Mouse (Mus musculus) CD8-positive naive resting alpha-beta T cell, adult 2 months (primary cell): ENCODE measurements at regions not wholly inside any gene's neighbourhood (a gene's known extent, or its start where the extent isn't known, plus 50 kb on each side); places are given as distances from the start of the nearest gene placed in this dataset.

Source experiments
- DNase-seq, 2 experiments: peaks; one replicate each; pipeline ENCODE4 v3.0.0; 2022; ENCODE audit warnings: low read depth in 2 of 2, low spot score in 2 of 2

DNA sequence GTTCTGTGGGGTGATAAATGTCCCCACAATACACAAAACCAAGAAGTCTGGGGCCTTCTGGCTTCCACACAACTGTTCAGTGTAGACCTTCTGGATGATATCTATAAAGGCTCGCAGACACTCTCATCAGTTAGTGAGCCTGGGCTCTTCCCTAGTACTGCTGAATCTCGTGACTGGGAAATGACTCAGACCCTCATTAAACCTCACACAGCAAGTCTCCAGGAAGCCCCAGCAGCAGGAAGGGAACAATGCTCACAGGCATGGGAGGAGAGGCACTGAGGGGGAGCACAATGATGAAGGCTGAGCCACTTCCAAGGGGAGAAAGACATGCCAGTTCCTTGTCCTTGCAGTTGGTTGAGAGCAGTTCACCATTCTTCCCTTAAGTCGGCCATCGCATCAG is 66.5 kb upstream of the Btg1 start:
- DNase-seq: no peak

- DNase-seq: no peak
These were observed 59.5 kb upstream of the Btg1 start for GRCm38 (mm10) chr10:96557336-96557735.

DNA sequence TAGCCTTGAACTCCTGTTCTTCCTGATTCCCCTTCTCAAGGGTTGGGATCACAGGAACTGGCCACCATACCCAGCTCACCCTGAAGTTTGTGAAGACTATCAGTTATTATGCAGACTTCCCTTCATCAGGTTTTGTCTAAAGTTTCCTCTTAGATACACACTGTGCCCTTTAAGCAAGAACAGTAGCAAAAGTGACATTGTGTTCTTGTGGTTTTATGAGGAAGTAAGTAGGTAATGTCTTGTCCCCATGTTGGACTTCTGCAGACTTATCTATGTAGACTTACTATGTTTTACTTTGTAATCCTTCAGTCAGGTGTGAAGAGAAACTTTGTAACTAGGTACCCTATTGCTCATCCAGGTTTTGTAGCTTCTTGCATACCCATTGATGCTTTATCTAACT is 51.5 kb upstream of the Btg1 start:
- no peak for DNase-seq
